Mouse (Mus musculus): Measurements from ENCODE around the gene Gm49368.

The Gm49368 gene

DNA sequence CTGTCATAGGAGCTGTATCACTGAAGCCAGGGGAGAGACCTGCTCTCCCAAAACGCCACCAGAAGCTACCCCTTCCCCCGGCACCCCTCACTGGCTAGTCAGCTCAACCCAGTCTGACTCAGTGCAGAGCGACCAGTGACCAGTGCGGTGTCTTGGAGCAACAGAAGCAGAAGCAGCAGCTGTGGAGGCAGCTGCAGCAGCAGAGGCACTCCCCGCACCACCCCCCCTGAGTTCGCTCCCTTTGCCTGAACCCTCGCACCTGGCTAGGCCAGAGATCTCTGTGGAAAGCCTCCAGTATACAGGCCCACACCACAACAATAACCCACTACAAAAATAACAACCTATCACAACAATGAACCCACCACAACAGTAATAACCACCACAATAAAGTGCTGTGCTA is 3.9 kb upstream of the Gm49368 start:
- peak; percentile 76 for DNase-seq

DNA sequence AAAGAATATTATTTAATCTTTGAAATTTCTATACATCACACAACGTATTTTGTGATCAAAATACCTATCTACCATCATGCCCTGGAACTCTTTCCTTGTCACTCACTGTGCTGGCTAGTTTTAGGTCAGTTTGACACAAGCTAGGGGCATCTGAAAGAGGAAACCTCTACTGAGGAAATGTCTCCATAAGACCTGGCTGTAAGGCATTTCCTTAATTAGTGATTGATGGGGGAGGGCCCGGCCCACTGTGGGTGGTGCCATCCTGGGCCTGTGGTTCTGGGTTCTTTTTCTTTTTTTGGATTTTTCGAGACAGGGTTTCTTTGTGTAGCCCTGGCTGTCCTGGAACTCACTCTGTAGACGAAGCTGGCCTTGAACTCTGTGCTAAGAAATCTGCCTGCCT is 3.4 kb upstream of the Gm49368 start:
- no peak for DNase-seq

DNA sequence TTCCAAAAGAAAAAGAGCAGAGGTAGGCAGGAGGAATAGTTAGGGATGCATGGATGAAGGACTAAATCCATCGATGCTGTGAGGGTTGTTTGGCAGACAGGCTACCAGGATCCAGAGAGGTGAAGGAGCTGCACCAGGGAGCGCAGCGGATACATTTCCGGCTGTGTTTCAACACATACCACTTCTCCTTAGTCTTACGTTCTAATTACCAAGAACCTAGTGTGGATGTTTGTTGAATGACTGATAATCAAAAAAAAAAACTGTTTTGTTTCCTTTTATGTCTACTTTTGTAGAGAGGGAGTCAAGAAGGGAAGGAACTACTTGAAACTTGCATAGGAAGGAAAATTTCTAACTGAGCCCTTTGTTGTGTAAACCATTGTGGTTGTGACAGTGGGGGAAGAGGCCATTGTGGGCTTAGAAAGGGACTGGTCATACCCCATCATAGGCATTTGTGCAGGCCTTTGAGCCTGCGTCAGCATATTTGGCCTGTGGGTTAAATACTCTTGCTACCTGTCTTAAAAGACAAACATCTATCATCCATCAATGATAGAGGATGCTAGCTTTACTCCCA is 813 bp downstream of the Gm49368 start:
- DNase-seq: no peak

DNA sequence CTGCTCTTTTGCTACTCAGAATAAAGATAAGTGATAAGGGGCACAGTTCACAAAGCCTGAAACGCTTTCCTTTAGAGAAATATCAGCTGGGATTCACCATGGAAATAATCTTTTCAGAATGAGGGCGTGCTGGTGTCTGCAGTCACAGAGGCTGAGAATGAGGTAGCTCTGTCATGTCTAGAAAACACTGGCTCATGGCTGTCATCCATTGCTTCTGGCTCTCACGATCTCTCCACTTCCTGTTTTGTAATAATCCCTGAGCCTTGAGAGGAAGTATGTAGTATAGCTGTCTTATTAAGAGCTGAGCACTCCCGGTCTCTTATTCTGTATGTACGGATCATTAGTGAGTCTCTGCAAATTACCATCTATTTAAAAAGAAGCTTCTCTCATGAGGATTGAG is 3.1 kb downstream of the Gm49368 start:
- DNase-seq: no peak

DNA sequence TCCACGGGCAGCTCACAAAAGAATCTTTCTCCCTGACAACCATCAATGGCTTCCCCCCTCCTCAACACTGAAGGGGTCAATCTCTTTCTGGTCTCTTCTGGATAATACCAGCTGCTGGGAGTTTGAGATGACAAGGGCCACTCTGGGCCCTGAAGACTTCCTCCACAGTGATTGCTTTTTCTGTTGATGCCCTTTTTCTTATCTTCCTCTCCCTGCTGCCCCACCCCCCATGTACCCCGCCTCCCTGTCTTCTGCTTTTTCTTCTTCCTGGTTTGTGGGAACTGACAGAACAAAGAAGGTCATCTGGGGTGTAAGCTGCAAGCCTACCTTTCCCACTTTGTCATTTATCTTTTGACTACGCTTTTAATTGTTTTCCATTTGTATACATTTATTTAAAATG is 5.4 kb downstream of the Gm49368 start:
- DNase-seq: peak; percentile 43

DNA sequence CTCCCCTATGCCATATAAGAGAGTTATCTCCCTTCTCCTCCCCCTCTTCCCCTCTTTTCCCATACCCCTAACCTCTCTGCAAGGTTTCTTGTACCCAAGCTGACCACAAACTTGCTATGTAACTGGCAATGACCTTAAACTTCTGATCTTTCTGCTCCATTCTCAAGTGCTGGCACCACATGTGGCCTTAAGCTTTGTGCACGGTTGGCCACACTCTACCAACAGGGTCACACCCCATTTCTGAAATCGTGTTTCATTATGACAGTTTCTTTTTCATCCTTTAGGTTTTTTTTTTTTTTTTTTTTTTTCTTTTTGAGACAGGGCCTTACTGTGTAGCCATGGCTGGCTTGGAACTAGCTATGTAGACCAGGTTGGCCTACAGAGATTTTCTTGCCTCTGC is 7.4 kb downstream of the Gm49368 start:
- DNase-seq: no peak

DNA sequence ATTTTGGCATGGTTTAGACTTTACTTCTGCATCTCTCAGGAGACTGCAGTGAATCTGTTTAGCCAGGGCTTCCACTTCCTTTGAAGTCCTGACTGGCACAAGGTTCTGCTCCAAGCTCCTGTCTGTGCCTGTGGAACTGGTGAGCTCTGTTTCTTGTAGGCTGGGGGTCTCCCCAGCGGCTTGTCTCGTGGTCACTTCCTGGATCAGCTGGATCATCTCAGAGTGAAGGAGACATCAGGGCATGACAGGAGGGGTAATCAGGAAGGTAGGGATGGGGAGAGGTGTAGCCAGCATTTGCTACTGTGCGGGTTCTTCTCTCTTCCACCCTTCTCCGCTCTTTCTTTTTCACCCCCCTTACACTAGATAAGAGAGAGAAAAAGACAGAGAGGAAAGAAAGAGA is 9.3 kb downstream of the Gm49368 start:
- DNase-seq: no peak

DNA sequence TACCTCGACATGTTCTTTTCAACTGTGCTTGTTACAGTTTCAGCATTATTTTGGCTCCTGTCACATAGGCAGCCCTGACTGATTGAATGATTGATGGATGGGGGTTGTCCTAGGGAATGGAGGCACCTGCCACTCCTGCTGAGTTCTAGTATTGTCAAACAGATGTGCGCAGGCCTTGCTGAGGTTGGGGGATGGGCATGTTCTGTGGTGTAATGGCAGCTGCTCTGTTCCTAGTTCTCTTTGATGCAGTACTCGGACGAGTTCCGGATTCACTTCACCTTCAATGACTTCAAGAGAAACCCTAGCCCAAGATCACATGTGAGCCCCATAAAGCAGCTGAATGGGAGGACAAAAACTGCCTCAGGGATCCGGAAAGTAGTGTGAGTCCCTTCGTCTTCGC is 17.5 kb downstream of the Gm49368 start:
- peak; percentile 77 for DNase-seq

DNA sequence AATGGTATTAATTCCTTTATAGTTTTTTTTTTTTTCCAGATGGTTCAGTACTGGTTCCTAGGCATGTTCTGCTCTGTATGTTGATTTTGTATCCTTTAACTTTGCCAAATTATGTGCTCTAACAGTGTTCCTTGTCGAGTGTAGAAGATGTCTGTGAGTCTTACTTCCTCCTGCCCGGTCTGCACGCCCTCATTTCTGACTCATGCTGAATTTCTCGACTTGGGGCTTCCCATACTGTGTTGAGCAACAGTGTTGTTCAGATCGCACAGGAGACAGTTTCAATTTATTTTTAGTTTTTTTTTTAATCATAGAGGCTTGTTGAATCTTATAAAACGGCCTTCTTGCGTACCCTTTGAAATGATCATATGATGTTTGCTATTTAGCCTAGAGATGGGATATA is 26.7 kb downstream of the Gm49368 start:
- no peak for DNase-seq

DNA sequence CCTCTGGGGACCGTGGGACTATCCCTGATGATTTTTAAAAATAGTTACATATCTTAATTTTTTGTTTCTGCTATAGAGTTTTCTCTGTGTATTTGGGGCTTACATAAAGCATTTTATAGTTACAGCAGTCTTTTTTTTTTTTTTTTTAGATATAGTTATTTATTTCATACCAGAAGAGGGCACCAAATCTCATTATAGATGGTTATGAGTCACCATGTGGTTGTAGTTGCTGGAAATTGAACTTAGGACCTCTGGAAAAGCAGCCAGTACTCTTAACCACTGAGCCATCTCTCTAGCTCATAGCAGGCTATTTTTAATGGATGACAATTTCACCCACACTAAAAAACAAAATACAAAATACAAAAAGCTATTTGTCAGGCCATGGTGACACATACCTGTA is 35.7 kb downstream of the Gm49368 start:
- no peak for DNase-seq

DNA sequence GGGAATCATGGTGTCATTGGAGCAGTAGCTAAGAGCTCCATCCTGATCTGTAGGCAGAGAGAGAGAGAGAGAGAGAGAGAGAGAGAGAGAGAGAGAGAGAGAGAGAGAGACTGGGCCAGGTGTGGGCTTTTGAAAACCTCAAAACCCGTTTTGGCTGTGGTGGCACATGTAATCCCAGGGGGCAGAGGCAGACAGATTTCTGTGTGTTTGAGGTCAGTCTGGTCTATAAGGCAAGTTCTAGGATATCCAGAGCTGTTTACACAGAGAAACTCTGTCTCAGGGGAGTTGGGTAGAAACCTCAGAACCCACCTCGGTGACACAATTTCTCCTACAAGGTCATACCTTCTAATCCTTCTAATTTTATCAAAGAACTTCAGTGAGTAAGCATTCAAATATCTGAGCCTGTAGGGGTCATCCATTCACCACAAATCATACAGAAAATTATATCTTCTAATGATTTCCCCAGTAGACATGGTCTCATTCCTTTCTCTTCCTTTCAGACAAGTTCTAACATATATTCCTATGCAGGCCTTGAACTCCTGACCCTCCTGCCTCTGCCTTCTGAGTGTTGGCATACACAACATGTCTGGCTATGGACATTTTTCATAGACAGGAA is 38.4 kb downstream of the Gm49368 start:
- DNase-seq: no peak

DNA sequence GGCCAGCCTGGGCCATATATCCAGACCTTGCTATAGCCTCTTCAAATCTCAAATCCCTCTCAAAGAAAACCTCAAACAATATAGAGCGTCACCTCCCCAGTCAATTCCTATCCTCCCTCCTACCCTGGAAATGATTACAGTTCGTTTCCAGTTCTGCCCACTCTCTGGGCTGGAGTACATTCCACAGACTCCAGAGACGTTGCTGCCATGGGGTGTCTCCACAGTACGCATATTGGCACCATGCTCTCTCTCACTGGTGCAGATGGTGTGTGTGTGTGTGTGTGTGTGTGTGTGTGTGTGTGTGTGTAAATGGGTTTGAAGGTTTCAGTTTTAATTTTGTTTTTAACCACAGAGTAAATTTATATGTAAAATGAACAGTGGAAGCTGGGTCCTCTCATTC is 42.8 kb downstream of the Gm49368 start:
- DNase-seq: no peak

DNA sequence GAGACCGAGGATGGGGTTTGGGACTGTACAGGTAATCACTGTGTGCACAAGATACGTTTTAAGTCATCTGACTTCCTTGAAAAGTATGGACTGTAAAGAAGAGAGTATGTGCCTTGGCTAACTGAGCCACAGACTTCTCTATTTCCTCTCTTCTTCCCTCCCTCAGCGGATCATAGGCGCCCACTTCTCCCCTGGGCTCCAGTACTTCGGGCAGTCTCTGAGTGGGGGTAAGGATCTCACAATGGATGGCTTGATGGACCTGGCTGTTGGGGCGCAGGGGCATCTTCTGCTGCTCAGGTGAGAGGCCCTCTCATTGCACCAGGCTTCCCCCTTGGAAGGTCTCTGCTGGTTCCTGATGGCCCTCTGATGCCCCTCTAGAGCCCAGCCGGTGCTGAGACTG is 45.0 kb downstream of the Gm49368 start:
- DNase-seq: no peak

DNA sequence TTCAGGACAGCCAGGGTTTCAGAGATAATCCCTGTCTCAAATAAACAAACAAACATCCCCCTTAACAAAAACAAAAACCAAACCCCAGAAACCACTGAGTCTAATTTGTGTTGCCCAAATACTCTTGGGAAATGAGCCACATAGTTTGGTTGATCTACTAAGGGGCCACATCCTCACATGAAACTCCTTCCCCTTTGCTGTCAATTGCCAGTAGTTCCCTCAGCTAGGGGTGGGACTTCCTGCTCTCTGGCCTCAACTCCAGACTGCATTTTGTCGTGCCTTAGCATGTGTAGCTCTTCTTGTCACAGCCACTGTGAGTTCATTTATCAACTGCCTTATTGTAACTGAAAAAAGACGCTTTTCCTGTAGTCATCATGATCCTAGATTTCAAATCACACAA is 47.8 kb downstream of the Gm49368 start:
- no peak for DNase-seq

DNA sequence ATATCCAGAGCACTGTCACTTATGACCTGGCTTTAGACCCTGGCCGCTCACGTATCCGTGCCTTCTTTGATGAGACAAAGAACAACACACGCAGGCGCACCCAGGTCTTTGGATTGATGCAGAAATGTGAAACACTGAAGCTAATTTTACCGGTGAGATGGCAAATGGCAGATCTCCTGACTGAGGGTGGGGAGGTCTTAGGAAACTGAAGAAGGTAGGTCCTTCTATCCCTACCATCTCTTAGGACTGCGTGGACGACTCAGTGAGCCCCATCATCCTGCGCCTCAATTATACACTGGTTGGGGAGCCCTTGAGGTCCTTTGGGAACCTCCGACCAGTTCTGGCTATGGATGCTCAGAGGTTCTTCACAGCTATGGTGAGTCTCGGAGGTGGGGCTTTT is 49.6 kb downstream of the Gm49368 start:
- no peak for DNase-seq

DNA sequence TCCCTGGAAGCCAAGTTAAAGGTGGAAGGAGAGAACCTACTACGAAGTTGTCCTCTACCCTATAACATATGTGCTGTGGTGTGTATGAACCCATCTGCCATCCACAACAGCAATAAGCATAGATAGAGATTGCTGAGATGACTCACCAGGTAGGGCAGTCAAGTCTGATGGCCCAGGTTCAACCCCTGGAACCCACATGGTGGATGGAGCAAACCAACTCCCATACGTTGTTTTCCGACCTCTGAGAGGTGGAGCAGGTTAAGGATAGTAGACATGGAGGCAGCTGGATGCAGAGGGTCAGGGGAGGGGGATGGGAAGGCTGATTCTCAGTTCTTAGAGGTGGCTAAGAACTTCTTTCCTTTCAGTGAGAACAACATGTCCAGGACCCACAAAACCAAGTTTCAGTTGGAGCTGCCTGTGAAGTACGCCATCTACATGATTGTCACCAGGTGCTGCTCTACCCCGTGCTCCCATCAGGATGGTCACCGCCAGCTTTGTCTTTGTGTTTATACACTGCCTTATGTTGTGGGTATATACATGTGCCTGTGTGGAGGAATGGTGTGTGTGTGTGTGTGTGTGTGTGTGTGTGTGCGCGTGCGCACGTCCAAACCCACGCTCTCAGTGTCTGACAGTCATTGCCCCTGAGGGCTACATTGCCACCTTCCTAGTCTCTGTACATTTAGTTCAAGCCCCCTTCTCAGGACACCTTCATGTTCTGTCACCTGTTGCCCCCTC is 52.1 kb downstream of the Gm49368 start:
- no peak for DNase-seq

DNA sequence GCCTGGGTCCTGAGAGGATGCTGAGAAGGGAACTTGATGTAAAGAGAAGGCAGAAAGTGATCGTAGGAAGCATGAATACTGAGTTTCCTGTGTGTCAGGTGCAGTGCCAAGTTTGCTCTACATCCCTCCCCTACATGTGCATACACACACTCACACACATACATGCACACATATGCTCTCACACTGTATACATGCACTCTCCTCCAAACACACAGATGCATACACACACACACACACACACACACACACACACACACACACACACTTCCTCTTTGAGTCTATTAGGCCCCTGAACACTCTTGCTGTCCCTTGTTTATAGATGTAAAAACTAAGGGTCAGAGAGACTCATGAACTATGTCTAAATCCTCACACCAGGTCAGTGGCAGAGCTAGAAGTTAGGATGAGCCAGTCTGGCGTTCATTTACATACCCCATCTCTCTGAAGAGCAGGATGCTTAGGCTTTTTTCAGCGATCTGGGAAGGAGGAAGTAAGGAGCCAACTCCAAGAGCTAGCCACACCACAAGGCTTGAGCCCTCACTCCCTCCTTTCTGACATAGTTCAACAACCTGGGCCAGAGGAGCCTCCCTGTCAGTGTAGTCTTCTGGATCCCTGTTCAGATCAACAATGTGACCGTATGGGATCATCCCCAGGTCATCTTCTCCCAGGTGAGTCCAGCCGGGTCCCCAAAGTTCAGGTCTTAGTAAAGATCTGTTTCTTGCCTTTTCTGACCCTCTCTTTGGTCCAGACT is 52.9 kb downstream of the Gm49368 start:
- no peak for DNase-seq

DNA sequence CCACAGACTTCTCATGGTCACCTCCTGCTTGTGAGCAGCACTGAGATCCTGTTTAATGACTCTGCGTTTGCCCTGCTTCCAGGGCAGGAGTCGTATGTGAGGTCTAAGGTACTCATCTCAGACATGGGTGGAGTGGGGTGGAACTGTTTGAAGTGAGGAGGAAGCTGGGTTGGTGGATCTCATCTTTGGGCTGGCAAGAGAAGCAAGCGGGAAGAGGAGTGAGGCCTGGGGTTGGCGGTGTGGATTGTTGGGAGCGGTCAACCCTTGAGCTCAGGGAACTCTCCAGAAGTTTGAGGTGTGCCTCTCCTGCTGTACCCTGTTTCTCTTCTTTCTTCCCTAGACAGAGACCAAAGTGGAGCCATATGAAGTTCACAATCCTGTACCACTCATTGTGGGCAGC is 53.9 kb downstream of the Gm49368 start:
- DNase-seq: no peak

DNA sequence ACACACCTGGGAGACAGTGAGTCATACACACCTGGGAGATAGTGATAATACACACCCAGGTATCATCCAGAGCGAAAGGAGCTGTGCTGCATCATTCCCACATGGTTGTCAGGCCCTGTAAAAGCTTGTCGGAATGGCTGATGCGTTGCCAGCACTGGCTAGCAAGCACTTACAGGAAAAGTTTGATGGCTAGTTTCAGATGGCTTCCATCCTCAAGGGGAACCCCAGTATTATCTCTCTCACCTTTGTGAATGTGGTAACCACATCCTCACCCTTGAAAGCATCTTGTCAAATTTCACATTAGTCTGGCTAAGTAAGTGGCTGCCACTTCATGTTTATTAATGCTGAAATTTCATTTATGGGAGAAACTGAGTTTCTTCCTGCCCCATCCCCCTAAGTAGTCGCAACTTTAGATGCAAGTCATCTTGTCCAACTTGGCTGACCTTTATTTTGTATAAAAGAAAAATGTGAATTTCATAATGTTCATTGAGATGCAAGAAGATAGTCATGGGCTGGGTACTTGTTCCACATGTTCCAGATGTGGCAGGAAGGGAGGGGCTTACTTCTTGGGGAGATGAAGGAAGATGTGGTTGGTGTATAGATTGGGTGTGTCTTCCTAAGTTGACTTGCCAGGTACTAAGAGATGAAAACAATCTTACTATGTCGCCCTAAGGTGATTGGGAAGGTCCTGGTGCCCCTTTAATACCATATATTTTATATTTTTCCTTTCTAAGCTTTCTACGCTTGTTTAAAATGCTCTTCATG is 57.4 kb downstream of the Gm49368 start:
- DNase-seq: no peak

DNA sequence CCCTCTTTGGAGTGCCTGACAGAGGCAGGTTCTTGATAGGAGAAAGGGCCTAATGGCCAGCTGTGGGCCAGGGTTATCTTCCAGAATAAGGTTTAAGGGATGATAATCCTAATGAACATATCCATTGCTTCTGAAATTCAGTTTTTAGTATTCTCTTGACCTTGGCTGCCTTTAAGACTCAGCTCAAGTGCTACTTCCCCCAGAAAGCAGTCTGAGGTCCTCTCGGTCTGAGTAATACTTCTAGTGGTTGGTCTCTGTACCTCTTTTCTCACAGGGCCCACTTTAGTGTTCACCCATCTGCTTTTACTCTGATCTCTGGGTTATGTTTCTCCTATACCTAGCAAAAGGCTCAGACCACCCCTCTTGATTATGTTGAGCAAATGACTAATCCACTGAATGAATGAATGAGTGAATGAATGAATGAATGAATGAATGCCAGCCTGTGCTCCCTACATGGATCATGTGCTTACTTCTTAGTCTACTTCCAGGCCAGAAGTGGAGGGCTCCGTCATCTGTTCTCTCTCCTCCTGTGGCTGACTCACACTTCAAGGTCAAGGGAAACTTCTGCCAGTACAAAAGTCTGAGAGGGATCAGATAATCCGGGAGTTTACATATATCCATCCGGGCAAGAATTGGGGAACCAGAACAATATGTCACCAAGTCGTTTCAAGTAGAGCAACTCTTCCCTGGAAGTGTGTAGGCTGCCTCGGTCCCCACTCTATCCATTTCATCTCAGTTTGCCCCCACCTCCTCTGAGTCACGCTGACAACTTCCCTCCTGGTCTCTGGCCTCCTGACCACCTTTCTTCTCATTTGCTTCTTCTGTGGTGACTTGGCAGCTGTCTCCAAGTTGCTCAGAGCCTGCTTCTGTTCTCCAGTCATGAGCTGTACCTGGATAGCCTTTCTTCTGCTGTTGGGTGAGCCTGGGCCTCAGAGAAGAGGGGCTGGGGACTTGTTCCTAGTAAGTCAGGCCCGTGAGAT is 66.5 kb downstream of the Gm49368 start, which contains the start of gene Itgax:
Itgax (plus strand) TSS at position 807 of the 980 bp plus-strand sequence.
- no peak for DNase-seq

DNA sequence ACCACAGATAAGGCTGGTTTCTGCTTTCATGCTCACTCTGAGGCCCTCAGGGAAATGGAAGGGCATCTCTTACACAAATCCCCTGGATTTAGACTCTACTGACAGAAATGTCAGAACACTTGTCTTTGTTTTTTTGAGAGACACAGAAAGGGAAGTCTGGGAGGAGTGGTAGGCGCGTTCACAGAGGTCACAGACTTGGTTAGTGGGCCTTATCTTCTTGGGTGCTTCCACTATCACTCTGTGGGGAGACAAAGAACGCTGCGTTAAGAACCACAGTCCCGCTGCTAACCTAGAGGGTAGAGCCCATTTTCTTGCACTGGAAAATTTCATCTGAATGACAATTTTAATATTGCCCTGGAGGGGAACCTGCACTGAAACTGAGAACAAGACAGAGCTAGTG is 69.7 kb downstream of the Gm49368 start:
- DNase-seq: no peak

DNA sequence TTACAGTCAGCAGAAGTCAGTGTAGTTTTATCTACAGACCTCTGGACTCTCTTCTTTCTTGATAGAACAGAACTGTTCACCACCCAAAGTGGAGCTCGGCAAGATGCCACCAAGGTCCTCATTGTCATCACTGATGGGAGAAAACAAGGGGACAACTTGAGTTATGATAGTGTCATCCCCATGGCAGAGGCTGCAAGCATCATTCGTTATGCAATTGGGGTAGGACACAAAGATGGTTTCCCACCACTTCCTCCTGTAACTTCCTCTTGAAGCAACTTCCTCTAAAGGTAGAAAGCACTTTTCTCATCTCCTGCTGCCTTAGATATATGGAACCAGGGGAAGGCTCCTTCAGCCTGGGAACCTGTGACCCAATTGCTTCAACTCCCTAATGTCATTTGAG is 71.1 kb downstream of the Gm49368 start:
- no peak for DNase-seq

All from thymus, postnatal 25 days (tissue).